Mouse (Mus musculus): ENCODE data around the gene Gm13279. TPM values are rescaled to one million over a fixed set of nuclear protein-coding genes. Genes with fewer than 3 reads are reported as not detected.
"Not testable (repeated sequence)": the region's sequence is repeated elsewhere in the genome, so short reads cannot be mapped to it uniquely, and the experiment has no call there.

The Gm13279 gene
- polyA plus RNA-seq (2015; fragmentation: Nextera tagmentation; extraction: Ambion mirVana), result not detected in 2 replicates

DNA sequence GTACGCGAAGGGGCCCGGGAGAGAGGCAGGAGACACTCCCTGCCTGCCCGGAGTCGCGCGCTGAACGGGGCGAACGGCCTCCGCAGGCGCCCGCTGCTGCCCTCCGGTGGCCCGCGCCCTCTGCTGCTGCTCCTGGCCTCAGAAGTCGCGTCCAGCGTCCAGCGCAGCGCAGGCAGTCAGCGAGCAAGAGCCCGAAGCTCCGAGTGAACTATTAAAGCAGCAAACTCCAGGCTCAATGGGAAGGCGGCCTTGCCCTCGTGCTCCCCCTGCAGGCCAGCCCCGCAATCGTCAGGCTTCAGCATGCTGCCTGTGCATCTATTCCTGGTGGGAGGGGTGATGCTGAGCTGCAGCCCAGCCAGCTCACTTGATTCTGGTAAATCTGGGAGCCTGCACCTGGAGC, at the start of gene Gm13279:
Gene Gm13279, plus strand, starts transcription at position 301 of the 400 bp plus-strand sequence.
- H3K4me1 ChIP-seq (ENCODE audit: control insufficient read depth, insufficient read depth, low read depth, low read length); H3K4me2 ChIP-seq (ENCODE audit: low read length); H3K9me3 ChIP-seq (ENCODE audit: control insufficient read depth, low read length); H3K4me3 ChIP-seq (ENCODE audit: low read length); ATAC-seq; H3K36me3 ChIP-seq (ENCODE audit: control insufficient read depth, insufficient read depth, low read length); H3K27me3 ChIP-seq (replicated peaks; ENCODE audit: control insufficient read depth, insufficient read depth, low read length); H3K27ac ChIP-seq (ENCODE audit: low read depth, low read length); H3K9ac ChIP-seq (ENCODE audit: low read depth, low read length): not testable (repeated sequence)
- no CpG with 5 or more reads among the region's 28 CpGs for WGBS

DNA sequence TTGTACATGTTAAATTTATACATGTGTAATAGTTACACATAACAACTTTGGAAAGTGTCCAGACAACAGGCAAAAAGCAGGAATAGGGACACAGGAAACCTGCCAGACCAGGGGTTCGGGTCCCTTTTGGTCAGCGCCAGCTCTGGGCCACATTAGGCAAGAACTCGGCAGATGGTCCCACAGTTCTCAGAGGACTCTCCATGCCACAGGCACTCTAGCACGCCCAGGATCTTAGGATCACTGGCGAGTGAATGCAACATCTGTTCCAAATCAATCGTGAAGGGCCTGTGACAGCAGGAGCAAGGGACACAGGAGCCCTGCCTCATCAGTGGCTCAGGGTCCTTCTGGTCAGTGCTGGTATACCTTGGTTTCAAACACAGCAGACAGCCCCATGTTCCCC, 47.3 kb upstream of the Gm13279 start:
- Histone ChIP-seq H3K9ac (ENCODE audit: low read depth, low read length) (no peak overlapping the region), H3K9me3 (ENCODE audit: control insufficient read depth, low read length) (no peaks in the 10 kb centered on the region), H3K4me3 (ENCODE audit: low read length) (no peak overlapping the region), H3K27me3 (replicated peaks; ENCODE audit: control insufficient read depth, insufficient read depth, low read length) (no peaks in the 10 kb centered on the region), H3K4me2 (ENCODE audit: low read length) (no peak overlapping the region), H3K36me3 (ENCODE audit: control insufficient read depth, insufficient read depth, low read length) (no peaks in the 10 kb centered on the region), H3K27ac (ENCODE audit: low read depth, low read length) (no peak overlapping the region), H3K4me1 (ENCODE audit: control insufficient read depth, insufficient read depth, low read depth, low read length) (no peaks in the 10 kb centered on the region)
- 57% methylated on average over 6 of the region's 6 CpGs for WGBS
- ATAC-seq, result no peak

DNA sequence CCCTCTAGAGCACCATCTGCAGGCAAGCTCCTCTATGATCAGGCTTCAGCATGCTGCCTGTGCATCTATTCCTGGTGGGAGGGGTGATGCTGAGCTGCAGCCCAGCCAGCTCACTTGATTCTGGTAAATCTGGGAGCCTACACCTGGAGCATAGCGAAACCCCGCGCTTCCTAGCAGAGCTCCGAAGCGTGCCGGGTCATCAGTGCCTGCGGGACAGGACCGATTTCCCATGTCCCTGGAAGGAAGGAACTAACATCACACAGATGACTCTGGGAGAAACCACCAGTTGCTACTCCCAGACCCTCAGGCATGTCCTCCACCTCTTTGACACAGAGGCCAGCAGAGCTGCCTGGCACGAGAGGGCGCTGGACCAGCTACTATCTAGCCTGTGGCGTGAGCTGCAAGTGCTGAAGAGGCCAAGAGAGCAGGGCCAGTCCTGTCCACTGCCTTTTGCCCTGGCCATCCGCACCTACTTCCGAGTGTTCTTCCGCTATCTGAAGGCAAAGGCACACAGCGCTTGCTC, 42.3 kb upstream of the Gm13279 start, which contains the start of gene Gm13271:
Gene Gm13271, plus strand, starts transcription at position 51 of the 523 bp plus-strand sequence.
- not testable (repeated sequence) for H3K4me2 ChIP-seq (ENCODE audit: low read length); H3K27ac ChIP-seq (ENCODE audit: low read depth, low read length); H3K4me3 ChIP-seq (ENCODE audit: low read length); H3K27me3 ChIP-seq (replicated peaks; ENCODE audit: control insufficient read depth, insufficient read depth, low read length); H3K9ac ChIP-seq (ENCODE audit: low read depth, low read length); H3K9me3 ChIP-seq (ENCODE audit: control insufficient read depth, low read length); ATAC-seq; H3K4me1 ChIP-seq (ENCODE audit: control insufficient read depth, insufficient read depth, low read depth, low read length); H3K36me3 ChIP-seq (ENCODE audit: control insufficient read depth, insufficient read depth, low read length)
- 73% methylated on average over 12 of the region's 15 CpGs for WGBS

DNA sequence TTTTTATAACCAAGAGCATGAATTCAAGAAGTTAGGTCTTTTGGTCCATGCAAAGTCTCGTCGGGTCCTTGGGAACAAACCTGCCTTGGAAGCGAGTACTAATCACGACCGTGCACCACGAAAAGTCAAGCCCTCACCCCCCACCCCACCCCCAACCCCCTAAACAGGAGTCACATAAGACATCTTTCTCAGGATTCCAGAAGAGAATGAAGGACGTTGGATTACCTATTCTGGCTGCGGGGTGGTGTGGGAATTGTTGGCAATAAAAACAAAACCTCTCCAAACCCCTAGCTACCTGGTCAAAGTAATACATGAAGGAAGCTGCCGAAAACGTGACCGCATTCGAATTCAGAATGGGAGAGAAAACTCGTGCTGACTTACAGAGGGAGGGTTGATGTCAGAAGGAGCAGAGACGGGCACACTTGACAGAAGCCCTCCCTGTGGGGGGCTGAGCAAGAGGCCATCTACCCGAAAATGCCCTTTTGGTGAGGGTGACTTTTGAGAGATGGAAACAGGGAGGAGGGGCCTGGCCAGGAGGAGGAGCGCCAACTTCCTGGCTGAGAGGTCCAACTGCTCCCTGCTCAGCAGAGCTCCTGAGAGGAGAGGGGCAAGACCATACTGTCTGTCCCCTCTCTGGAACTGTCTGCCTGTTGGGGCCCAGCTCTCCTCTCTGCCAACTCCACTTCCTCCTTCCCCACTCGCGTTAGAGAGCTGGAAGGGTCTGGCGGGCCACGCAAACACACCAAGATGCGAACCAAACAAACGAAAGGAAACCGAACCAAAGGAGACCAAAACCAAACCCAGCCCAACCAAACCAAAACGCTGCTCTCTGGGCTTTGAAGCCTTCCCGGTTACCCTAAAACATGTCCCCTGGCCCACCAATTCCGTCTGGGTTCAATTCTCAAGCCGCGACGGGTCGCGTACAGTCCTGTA, 40.4 kb upstream of the Gm13279 start:
- H3K9ac ChIP-seq (ENCODE audit: low read depth, low read length), result peak overlapping the region; percentile 58
- H3K36me3 ChIP-seq (ENCODE audit: control insufficient read depth, insufficient read depth, low read length); H3K4me1 ChIP-seq (ENCODE audit: control insufficient read depth, insufficient read depth, low read depth, low read length); H3K9me3 ChIP-seq (ENCODE audit: control insufficient read depth, low read length); H3K27me3 ChIP-seq (replicated peaks; ENCODE audit: control insufficient read depth, insufficient read depth, low read length); ATAC-seq: not testable (repeated sequence)
- peak overlapping the region; percentile 79 for H3K27ac ChIP-seq (ENCODE audit: low read depth, low read length)
- peak overlapping the region; percentile 84 for H3K4me2 ChIP-seq (ENCODE audit: low read length)
- H3K4me3 ChIP-seq (ENCODE audit: low read length), result peak overlapping the region; percentile 47
- whole genome bisulfite sequencing, result 13% methylated on average over 28 of the region's 31 CpGs

DNA sequence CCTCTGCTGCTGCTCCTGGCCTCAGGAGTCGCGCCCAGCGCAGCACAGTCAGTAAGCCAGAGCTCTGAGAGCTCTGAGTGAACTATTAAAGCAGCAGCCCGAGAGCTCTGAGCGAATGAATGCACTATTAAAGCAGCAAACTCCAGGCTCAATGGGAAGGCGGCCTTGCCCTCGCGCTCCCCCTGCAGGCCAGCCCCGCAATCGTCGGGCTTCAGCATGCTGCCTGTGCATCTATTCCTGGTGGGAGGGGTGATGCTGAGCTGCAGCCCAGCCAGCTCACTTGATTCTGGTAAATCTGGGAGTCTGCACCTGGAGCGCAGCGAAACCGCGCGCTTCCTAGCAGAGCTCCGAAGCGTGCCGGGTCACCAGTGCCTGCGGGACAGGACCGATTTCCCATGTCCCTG, 39.6 kb upstream of the Gm13279 start:
- peak; percentile 100 for ATAC-seq
- Histone ChIP-seq H3K27ac (ENCODE audit: low read depth, low read length) (peak overlapping the region; percentile 79), H3K9ac (ENCODE audit: low read depth, low read length) (peak overlapping the region; percentile 58), H3K4me3 (ENCODE audit: low read length) (peak overlapping the region; percentile 47), H3K4me2 (ENCODE audit: low read length) (peak overlapping the region; percentile 84)
- not testable (repeated sequence) for H3K27me3 ChIP-seq (replicated peaks; ENCODE audit: control insufficient read depth, insufficient read depth, low read length); H3K4me1 ChIP-seq (ENCODE audit: control insufficient read depth, insufficient read depth, low read depth, low read length); H3K9me3 ChIP-seq (ENCODE audit: control insufficient read depth, low read length); H3K36me3 ChIP-seq (ENCODE audit: control insufficient read depth, insufficient read depth, low read length)
- 0% methylated on average over 18 of the region's 21 CpGs for WGBS

DNA sequence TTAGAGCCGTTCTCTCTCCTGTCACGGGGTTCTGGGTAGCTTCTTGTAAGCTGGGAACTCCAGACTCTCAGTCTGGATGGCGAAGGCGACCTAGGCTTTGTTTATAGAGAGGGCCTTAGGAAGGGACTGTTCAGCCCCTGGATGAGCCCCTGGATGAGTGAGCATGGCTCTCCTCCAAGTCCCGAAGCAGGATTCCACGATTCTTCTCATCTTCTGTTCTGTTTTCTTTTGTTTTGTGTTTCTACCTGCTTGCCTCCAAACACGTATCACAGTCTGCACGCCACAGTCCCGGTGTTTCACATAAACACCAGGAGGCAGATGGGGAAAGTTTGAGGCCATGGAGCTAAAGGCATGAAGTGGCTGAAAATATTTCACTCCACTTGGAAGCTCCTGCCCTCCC, 38.4 kb upstream of the Gm13279 start:
- H3K9ac ChIP-seq (ENCODE audit: low read depth, low read length); H3K4me1 ChIP-seq (ENCODE audit: control insufficient read depth, insufficient read depth, low read depth, low read length); H3K36me3 ChIP-seq (ENCODE audit: control insufficient read depth, insufficient read depth, low read length); ATAC-seq; H3K4me2 ChIP-seq (ENCODE audit: low read length); H3K27ac ChIP-seq (ENCODE audit: low read depth, low read length); H3K4me3 ChIP-seq (ENCODE audit: low read length); H3K27me3 ChIP-seq (replicated peaks; ENCODE audit: control insufficient read depth, insufficient read depth, low read length); H3K9me3 ChIP-seq (ENCODE audit: control insufficient read depth, low read length): not testable (repeated sequence)
- WGBS, result 91% methylated on average over 9 of the region's 9 CpGs

DNA sequence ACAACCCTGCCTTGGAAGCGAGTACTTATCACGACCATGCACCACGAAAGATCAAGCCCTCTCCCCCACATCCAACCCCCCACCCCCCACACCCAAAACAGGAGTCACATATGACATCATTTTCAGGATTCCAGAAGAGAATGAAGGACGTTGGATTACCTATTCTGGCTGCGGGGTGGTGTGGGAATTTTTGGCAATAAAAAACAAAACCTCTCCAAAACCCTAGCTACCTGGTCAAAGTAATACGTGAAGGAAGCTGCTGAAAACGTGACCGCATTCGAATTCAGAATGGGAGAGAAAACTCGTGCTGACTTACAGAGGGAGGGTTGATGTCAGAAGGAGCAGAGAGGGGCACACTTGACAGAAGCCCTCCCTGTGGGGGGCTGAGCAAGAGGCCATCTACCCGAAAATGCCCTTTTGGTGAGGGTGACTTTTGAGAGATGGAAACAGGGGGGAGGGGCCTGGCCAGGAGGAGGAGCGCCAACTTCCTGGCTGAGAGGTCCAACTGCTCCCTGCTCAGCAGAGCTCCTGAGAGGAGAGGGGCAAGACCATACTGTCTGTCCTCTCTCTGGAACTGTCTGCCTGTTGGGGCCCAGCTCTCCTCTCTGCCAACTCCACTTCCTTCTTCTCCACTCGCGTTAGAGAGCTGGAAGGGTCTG, 37.5 kb upstream of the Gm13279 start, which contains the start of gene Gm13283:
Gene Gm13283, plus strand, starts transcription at position 510 of the 659 bp plus-strand sequence.
- not testable (repeated sequence) for ATAC-seq; H3K36me3 ChIP-seq (ENCODE audit: control insufficient read depth, insufficient read depth, low read length); H3K4me1 ChIP-seq (ENCODE audit: control insufficient read depth, insufficient read depth, low read depth, low read length); H3K27ac ChIP-seq (ENCODE audit: low read depth, low read length); H3K27me3 ChIP-seq (replicated peaks; ENCODE audit: control insufficient read depth, insufficient read depth, low read length); H3K9me3 ChIP-seq (ENCODE audit: control insufficient read depth, low read length); H3K9ac ChIP-seq (ENCODE audit: low read depth, low read length)
- peak within 1 kb of the TSS; percentile 57 for H3K4me2 ChIP-seq (ENCODE audit: low read length)
- peak within 1 kb of the TSS; percentile 37 for H3K4me3 ChIP-seq (ENCODE audit: low read length)
- 30% methylated on average over 8 of the region's 14 CpGs for WGBS

DNA sequence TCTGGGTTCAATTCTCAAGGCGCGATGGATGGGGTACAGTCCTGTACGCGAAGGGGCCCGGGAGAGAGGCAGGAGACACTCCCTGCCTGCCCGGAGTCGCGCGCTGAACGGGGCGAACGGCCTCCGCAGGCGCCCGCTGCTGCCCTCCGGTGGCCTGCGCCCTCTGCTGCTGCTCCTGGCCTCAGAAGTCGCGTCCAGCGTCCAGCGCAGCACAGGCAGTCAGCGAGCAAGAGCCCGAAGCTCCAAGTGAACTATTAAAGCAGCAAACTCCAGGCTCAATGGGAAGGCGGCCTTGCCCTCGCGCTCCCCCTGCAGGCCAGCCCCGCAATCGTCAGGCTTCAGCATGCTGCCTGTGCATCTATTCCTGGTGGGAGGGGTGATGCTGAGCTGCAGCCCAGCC, 36.8 kb upstream of the Gm13279 start:
- H3K4me2 ChIP-seq (ENCODE audit: low read length), result peak overlapping the region; percentile 57
- H3K9me3 ChIP-seq (ENCODE audit: control insufficient read depth, low read length), result not testable (repeated sequence)
- peak overlapping the region; percentile 37 for H3K4me3 ChIP-seq (ENCODE audit: low read length)

DNA sequence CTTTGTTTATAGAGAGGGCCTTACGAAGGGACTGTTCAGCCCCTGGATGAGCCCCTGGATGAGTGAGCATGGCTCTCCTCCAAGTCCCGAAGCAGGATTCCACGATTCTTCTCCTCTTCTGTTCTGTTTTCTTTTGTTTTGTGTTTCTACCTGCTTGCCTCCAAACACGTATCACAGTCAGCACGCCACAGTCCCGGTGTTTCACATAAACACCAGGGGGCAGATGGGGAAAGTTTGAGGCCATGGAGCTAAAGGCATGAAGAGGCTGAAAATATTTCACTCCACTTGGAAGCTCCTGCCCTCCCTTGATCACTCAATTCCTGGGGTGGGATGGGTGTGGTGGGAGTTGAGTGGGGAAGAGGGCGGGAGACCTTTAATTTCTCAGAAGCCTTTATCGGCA, 35.4 kb upstream of the Gm13279 start:
- not testable (repeated sequence) for H3K27me3 ChIP-seq (replicated peaks; ENCODE audit: control insufficient read depth, insufficient read depth, low read length); ATAC-seq; H3K9ac ChIP-seq (ENCODE audit: low read depth, low read length); H3K4me3 ChIP-seq (ENCODE audit: low read length); H3K27ac ChIP-seq (ENCODE audit: low read depth, low read length); H3K9me3 ChIP-seq (ENCODE audit: control insufficient read depth, low read length); H3K4me1 ChIP-seq (ENCODE audit: control insufficient read depth, insufficient read depth, low read depth, low read length); H3K36me3 ChIP-seq (ENCODE audit: control insufficient read depth, insufficient read depth, low read length); H3K4me2 ChIP-seq (ENCODE audit: low read length)
- 85% methylated on average over 6 of the region's 8 CpGs for WGBS

More for the DNA sequence above, 36.8 kb upstream of the Gm13279 start:
- H3K4me1 ChIP-seq (ENCODE audit: control insufficient read depth, insufficient read depth, low read depth, low read length); H3K27ac ChIP-seq (ENCODE audit: low read depth, low read length); H3K36me3 ChIP-seq (ENCODE audit: control insufficient read depth, insufficient read depth, low read length); ATAC-seq; H3K9ac ChIP-seq (ENCODE audit: low read depth, low read length); H3K27me3 ChIP-seq (replicated peaks; ENCODE audit: control insufficient read depth, insufficient read depth, low read length): not testable (repeated sequence)
- WGBS, result 1% methylated on average over 15 of the region's 28 CpGs
